Mouse (Mus musculus) frontal cortex, postnatal 36 days (tissue): Measurements from ENCODE around the gene Ccdc120.
A peak's percentile ranks its signal among the peaks of the same experiment; 100 is the strongest.

ENCODE experiments used
- DNase-seq, 2 experiments: peaks; one replicate each; pipeline ENCODE4 v3.0.0; 2022; ENCODE audit warnings: low spot score in 2 of 2

The Ccdc120 gene

DNA sequence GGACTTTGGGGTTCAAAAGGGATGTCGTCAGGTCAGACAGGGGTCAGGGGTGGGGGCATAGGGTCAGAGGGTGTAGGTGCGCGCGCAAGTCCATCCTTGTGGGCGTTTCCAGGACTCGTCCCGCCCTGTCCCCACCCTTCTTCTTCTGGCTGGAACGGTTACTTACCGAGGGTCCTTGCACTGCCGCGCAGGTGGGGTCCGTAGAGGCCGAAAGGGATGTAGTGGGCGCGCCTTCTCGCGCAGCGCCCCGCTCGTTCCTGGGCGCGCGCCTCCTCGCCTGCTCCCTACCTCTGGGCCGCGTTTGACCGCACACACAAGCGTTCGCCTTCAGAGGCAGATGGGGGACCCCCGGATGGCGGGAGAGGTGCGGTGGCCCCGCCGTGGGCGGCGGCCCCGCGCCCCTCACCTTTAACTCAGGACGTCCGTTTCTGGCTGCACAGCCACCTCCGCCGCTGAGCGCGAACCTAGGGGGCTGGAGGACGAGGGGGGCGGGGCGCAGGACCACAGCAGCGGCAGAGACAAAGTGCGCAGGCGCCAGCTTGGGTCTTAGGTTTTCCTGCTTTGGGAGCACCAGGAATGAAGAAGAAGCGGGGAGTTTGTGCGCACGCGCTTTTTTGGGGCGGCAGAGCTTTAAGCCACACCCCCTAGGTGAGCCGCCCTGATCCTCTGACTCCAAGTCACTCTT, at the start of gene Ccdc120:
Gene Ccdc120 (minus strand): TSS at position 474 of the 685 bp plus-strand sequence.
- peak; percentile 74 to 76 for DNase-seq

DNA sequence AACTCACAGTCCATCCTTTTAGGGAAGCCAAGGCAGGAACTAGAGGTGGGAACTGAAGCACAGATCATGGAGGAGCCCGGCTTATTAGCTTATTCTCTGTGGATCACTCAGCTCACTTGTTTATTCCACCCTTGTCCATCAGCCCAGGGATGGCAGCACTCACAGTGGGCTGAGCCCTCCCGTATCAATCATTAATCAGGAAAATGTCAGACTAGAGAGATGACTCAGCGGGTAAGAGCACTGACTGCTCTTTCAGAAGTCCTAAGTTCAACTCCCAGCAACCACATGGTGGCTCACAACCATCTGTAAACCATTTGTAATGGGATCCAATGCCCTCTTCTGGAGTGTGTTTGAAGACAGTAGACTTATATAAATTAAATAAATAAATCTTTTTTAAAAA, 46.6 kb upstream of the Ccdc120 start:
- DNase-seq: no peak

DNA sequence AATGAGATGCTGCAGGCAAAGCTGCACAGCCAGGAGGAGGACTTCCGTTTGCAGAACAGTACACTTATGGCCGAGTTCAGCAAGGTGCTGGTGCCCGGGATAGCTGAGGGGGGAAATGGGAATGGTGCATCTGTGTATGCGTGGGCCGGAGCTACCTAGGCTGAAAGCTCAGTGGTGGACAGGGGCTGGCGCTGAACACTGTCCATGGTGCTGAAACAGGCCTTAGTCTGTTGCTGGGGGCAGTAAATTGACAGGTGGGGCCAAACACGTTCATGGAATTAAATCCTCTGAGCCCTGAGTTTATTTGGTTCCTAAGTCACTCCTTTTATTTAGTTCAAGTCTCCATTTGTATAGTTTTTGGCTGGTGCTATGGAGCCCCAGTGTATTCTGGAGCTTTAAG, 44.3 kb upstream of the Ccdc120 start:
- DNase-seq: no peak

DNA sequence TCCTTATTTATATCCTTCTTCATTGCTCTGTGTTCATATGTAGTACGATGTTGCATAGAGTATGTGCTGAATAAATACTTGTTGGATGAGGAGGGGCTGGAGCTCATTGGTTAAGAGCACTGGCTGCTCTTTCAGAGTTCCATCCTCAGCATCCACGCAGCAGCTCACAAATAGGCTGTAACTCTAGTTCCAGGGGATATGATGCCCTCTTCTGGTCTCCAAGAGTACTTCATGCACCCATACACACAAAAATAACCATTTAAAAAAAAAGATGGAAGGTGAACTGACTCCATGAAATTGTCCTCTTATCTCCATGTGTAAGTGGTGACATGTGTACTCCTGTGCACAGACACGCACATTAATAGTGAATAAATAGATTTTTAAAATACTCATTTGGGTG, 42.7 kb upstream of the Ccdc120 start:
- no peak for DNase-seq

DNA sequence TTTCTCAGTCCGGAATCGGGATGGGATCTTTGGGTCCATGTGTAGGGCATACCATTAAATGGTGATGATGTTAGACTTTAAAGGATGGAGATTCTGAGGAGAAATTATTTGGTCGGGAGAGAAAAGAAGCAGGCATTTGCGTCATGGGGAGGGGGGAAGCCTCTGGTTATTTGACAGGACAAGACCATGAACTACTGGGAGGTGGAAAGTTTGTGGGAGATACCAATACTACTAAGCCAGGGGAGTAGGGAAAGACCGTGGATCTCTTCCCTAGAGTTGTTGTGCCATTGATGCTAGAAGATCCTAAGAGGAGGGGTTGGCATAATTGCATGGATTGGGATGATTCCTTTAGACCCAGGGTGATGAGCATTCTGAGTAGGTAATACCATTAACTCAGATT, 39.6 kb upstream of the Ccdc120 start:
- DNase-seq: no peak

DNA sequence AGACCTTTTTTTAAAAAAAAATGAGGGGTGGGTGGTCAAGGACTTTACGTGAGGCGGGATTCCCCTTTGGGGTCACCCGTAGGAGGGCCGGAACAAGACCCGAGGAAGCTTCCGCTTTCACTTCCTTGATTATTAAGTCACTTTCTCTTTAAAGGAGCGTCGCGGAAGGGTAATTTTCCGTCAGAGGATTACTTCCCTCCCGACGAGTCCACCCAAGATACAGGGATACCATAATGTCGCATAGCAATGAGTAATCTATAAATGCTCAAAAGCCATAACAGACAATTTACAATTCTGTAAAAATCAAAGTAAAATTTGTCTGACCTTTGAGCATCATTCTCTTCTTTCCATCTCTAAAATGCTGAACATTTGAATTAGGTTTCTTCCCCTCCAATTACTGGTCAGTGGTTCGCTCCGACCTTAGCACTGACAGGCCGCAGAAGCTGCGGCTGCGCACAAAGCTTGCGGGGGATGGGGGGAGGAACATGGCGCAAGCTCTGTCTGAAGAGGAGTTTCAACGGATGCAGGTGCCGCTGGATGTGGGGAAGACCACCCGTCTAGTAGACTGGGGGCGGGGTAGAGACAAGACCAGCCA, 38.9 kb upstream of the Ccdc120 start, which contains the start of gene Gripap1:
Gene Gripap1 (plus strand): TSS at position 224 of the 595 bp plus-strand sequence.
- DNase-seq: peak; percentile 61 to 65

DNA sequence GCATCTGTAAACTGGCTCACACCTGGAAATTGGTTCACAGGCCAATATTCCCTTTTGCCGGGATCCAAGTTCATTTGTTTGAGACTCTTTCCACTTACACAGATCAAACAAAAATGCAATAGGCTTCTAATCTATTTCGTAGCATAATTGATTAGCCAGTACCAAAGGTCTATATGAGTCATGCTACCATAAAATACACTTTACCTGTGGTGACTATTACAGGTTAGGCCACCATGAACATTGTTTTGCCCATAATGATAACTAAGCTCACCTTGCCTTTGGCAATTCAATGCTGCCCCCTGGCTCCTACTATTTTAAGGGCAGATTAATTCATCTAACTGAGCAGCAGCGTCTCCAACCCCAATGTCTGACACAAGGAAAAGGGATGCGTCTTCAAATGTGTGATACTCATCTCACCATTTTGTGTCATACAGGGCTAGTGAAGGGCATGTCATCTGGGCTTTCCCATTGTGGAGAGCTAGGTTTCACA, 31.9 kb upstream of the Ccdc120 start:
- no peak for DNase-seq

DNA sequence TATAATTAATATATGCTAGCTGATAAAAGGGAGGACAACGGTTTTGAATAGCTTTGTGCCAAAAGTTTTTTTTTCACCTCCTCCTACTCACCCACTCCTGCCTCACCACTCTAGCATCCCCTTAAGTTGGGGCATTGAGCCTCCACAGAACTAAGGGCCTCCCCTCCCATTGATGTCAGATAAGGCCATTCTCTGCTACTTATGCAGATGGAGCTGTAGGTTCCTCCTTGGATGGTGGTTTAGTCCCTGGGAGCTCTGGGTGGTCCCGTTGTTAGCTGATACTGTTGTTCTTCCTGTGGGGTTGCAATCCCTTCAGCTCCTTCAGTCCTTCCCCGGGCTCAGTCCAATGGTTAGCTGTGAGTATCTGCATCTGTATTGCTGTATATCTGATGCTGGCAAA, 28.6 kb upstream of the Ccdc120 start:
- DNase-seq: no peak

DNA sequence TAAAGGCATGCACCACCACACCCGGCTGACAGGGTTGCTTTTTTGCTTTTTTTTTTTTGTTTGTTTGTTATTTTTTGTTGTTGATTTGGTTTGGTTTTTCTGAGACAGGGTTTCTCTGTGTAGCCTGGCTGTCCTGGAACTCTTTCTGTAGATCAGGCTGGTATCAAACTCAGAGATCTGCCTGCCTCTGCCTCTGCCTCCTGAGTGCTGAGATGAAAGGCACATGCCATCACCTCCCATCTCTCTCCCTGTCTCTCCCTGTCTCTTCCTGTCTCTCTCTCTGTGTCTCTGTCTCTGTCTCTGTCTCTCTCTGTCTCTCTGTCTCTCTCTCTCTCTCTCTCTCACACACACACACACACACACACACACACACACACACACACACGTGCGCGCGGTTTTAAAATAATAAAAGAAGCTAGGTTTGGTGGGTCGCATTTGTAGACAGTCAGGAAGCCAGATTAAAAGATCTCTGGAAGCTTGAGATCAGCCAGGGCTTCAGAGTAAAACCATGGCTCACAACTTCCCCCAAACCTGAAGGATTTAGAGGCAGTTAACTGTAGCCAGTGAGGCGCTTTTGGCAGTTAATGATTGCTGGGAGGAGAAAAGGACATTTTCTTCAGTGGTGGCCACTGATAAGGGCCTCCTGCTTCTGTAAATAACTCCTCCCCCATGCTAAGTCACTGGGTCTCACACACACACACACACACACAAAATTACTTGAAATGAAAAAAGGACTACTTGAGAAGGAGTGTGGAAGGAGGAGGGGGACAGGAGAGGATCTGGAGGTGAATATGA, 27.9 kb upstream of the Ccdc120 start:
- no peak for DNase-seq

DNA sequence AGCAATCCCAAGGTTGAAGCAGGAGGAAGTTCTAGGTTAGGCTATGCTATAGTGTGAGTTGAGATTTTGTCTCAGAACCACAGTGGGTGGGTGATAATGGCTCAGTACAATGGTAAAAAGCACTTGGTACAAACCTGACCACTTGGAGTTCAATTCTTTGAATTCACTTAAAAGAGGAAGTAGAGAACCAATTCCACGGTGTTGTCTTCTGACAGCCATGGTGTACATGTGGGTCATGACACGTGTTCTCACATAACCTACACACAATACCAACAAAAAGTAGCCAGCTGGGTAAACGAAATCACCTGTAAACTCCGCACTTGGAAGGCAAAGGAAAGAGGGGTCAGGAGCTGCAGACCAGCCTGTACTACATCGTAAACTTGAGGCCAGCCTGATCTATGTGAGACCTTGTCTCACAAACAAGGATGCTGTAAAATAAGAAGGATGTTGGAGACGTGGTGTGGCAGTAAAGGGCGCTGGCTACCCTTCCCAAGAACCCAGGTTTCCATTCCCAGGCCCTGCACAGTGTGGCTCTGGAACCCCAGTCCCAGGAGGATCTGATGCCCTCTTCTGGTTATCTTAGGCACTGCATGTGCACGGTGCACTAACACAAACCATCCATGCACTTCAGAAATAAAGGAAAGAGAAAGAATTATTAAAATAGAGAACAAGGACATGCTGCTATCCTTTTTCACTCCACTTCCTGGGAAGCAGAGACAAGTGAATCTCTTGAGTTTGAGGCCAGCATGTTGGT, 25.8 kb upstream of the Ccdc120 start:
- DNase-seq: peak; percentile 40 to 68

DNA sequence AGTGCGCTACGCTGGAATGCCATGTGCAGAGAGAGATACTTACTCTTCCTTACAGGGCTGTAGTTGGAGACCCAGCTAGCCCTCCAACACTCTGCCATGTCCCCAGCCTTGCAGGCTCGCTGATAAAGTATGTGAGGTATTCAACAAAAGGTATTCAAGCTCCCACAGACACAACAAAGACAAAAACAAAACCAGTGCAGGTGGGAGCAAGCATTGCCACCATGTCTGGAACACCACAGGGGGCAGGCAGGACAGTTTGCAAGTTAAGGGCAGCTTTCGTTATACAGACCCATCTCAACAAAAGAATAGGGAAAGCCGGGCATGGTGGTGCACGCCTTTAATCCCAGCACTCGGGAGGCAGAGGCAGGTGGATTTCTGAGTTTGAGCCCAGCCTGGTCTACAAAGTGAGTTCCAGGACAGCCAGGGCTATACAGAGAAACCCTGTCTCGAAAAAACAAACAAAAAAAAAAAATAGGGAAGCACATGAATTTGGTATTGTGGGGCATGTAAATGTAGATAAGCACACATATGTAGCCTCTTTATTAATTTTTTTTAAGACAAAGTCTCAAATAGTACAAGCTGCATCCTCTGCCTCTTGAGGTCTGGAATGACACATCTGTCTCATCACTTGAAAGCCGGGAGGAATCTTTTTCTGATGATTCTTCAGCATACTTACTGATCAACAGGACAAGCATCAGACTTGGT, 24.9 kb upstream of the Ccdc120 start:
- DNase-seq: no peak

DNA sequence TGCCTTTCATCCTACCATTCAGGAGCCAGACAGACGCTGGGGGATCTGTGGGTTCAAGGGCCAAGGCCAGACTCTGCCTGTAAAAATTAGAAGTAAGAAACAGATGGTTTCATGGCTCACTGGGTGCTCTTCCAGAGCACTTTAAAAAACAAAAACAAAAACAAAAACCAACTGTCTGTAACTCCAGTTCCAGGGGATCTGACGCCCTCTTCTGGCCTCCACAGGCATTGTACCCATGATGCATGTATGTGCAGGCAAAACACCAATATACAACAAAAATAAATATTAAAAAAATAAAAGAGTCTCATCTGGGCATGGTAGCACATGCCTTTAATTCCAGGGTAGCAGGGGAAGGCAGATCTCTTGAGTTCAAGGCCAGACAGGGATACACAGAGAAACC, 22.1 kb upstream of the Ccdc120 start:
- no peak for DNase-seq

DNA sequence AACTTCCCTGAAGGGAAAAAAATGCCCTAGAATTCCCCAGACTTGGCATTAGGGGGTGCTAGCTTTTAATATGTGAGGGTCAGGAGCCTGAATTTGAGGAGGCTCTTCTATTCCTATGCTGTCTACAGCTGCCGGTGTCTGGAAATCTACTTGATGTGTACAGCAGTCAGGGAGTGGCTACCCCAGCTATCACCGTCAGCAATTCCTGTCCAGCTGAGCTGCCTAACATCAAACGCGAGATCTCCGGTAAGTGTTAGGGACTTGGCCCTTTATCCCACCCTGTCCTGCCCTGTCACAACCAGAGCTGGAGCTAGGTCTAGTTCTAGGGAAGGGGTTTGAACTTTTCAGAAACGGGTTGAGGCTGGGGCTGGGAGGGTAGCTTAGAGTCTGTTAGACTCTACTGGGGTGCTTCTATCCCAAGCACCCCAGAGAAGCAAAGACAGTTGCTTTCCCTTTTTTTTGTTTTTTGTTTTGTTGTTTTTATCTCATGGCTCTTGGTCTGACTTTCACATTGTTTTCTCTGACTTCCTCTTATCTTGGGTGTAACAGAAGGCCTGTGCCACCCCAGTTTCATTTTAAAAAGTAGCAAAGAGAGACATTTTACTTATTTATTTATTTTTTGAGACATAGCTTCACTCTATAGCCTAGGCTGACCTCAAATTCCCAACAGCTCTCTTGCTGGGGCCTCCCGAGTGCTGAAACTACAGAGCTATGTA, 18.8 kb upstream of the Ccdc120 start:
- DNase-seq: no peak

DNA sequence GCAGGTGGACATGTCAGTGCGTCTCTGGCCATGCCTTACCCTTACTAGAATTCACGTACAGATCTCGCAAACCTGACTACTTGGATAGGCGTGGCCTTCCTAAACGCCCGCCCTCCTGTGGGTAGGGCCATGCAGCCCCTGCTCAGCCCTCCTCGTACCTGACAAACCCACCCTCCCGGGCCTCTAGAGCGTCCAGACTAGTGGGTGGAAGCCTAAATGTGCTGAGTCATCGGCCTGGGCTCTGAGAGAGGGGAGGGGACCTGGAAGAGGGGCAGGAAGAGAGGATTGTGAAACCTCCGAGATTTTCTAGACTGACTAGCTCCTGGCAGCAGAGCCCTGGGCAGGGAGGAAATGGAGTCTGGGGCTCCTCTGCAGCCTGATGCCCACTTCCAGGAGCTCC, 15.1 kb upstream of the Ccdc120 start:
- no peak for DNase-seq

DNA sequence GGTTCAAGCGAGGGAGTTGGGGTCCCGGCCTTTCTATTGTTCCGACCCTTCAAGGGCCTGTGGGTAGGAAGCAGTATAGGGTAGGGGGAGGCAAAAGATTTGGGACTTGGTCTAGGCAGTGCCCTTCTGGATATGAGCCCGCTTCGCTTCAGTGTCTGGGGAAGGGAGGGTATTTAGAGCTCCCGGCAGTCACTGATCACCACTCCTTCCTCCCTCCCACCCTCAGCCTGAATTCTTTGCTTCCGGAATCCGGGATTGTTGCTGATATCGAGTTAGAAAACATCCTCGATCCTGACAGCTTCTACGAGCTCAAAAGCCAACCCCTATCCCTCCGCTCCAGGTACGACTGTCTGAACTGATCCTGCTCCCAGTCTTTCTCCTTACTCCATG, 14.6 kb upstream of the Ccdc120 start:
- DNase-seq: no peak

DNA sequence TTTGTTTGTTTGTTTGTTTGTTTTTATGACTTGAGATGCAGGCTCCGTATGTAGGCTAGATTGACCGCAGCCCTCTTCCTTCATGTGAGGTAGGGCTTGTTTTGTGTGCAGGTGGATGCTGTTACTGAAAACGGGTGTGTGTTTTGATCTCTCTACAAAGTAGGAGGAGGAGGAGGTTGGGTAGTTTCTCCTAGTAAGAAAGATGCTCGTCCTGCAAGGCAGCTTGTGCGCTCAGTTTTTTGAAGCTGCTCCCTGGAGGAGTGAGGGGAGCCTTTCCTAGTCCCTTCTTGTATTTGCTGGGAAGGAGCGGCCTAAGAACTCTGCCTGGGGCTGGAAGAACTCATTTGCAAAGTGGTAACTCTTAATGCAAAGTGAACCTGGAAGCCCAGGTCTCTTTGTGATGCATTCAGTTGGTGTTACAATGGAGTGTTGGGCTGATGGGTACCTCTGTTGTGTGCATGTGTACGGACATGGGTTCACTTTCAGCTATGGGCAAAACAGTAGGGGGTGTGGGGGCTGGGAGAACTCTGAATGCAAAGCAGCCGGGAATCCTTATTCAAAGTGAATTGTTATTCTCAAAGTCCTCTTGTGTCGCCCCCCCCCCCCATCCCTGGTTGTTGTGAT, 14.1 kb upstream of the Ccdc120 start:
- no peak for DNase-seq

DNA sequence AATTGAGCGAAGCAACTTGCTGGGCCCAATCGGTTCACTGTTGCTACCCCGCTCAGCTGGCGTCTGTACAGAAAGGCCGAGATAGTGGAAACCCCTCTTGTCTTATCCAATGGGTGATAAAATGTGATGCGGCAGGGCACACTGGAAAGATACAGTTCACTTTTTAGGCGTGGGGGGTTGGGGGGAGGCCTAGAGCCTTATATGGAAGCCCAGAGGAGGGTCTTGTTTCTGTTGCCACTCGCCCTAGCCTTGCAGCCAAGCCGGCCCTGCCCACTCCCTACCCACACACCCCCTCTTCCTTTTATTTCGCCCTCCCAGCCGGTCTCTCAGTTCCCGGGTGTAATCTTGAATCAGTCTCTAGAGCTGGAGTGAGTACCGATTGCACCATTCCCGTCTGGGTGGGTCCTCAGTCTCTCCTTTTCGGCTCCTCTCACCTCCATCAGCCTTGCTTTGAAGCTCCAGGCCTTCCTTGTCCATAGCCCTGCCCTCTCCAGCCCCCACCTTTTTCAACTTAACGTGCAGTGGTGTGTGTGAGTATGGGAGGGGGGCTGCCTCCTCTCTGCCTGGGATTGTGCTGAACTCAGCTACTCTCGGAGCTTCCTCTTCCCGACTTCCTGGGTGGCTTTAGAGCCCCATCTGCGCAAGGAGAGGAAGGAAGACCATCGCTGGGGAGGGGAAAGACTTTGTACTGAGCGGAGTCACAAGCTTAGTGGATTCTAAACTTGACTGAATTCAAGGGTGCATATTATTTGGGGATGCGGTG, 13.1 kb upstream of the Ccdc120 start:
- peak in 1 of 2 experiments; percentile 11 for DNase-seq

DNA sequence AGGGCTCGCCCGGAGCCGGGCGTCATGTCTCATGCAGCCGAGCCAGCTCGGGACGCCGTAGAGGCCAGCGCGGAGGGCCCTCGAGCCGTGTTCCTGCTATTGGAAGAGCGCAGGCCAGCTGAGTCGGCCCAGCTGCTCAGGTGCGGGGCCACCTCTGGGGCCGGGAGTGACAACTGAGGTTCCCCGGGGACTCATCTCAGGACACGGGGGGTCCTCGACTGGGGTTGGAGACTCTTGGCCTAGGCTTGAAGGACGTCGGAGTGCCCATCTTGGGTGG, 12.2 kb upstream of the Ccdc120 start:
- no peak for DNase-seq

DNA sequence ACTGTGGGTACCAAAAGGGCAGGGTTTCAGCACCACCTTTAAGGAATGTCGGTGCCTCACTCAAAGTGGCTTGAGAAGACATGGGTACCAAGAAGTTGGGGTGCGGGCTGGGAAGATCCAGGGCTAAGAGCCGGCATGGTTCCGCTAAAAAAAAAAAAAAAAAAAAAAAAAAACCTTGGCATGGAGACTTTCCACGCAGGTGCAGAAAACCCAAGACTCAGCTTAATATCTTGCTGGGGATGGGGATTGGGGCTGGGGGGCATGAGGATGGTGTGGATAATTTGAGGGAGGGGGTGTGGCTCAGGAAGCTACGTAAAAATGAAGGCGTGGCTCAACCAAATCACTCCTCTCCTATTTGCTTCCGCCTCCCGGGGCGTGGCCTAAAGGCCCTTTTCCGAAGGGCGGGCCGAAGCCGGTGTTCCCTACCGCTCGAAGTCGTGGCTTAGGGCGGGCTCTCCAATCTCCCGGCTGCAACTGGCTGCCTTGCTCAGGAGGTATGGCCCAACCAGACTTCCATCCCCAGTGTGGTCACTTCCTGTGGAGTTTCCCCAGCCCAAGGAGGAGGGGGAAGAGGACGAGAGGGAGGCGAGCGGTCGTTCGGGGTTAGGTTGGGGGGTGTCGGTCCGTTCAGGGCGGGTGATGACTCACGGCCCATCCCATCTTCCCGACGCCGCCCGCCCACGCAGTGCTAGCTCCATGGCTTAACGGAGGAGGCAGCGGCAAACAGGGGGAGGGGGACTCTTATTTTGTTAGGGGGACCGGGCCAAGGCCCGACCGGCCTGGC, 11.6 kb upstream of the Ccdc120 start, which contains the start of gene Tfe3:
Gene Tfe3 (plus strand): TSS at position 424 of the 784 bp plus-strand sequence.
- peak; percentile 86 to 88 for DNase-seq
